Mouse (Mus musculus) C2C12 (cell line): ENCODE measurements around the gene Nol7.

ENCODE experiments used
- CEBPB ChIP-seq: IDR thresholded peaks from one replicate; pipeline ENCODE4 v1.6.1; 2011; ENCODE audit warnings: low read depth, mild to moderate bottlenecking, control low read depth, moderate library complexity
- CTCF ChIP-seq: IDR thresholded peaks from one replicate; pipeline ENCODE4 v1.5.1; 2011; ENCODE audit not compliant: control insufficient read depth, insufficient read depth, insufficient read length
- FOSL1 ChIP-seq: IDR thresholded peaks from one replicate; pipeline ENCODE4 v1.8.0; 2011; ENCODE audit warnings: mild to moderate bottlenecking, low read length; ENCODE audit not compliant: poor library complexity, insufficient read depth, severe bottlenecking
- MAX ChIP-seq: IDR thresholded peaks from one replicate; pipeline ENCODE4 v1.6.1; 2011; ENCODE audit warnings: mild to moderate bottlenecking, control low read depth
- MYOD1 ChIP-seq: IDR thresholded peaks from one replicate; pipeline ENCODE4 v1.6.1; 2011; ENCODE audit warnings: low read depth; ENCODE audit not compliant: control insufficient read depth, insufficient read length
- MYOG ChIP-seq: IDR thresholded peaks from one replicate; pipeline ENCODE4 v1.6.1; 2011; ENCODE audit not compliant: control insufficient read depth, insufficient read length; ENCODE audit errors: extremely low read depth

DNA sequence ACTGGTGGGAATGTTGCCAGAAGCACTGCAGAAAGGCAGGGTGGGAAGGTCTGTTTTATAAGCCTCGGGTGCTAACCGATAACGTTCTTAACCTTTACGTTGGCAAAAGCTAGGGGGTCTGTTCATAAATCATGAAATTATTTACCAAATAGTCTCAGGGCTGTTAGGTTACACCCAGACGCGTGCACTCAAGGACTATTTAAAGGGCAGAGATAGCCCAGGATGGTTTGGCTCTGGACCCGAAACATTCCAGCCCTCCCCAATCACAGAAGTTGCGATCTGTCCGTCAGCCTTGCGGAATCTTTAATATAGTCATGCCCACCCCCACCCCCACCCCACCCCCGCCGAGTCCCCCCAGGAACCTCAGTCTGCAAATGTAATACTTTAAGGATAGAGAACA lies 43.8 kb upstream of the Nol7 start:
- TF ChIP-seq MYOD1 (no peak), CTCF (no peak), CEBPB (no peak), MAX (no peak), FOSL1 (no peak), MYOG (no peak)
